ENCODE assay signal across 22 mouse cellular contexts in the genomic region with DNA sequence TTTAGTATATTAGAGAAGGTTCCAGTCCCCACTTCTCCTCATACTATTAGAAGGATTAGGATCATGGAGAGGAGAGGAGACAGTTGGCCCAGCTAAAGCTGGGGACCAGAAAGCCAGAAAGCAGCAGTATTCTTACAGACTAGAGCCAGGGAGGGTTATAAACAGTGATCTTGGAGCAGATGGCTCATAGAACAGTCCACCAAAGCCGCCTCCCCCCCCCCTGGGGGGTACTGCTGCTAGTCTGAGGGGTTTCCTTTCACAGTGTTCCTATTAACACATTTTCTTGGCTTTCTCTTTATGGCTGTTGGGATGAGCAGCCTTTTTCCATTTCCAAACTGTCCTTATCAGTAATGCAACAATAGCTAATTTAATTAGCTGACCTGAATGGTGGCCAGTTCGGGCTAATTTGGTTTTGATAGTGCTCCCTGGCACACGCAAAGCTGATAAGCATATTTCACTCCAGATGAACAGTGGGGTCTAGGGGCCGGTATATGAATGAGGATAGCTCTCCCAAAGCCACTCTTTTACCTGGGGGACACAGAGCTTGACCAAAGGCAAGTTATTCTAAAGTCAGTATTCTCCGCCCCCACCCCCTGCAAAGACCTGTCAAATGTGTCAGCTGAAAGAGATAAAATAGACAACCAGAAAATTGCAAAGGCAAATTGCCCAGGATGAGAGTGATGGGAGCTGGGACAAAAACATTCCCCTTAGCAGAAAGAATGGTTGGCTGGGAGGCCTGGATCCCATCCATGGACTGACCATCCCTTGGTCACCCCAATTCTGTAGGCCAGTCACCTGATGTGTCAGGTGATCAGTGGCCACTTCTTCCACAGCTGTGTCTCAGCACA.
DNase-seq lines count a peak whose midpoint lies in the region; ATAC-seq lines count a peak whose summit lies in the region.
"Had no signal": no experiment of that assay in that cellular context is flagged by ENCODE, and none has a peak within 500 bp of the region (broad histone marks: within the 10 kb centered on the region; RNA-seq: fewer than 3 reads in every experiment).

No protein-coding gene starts in this region.

- H3K9ac ChIP-seq in kidney, embryonic 16.5 days (replicated peaks; ENCODE audit: low read length), result no peak overlapping the region
- H3K9ac ChIP-seq in neural tube, embryonic 13.5 days, result no peak overlapping the region
- no peak overlapping the region for H3K9ac ChIP-seq in liver, embryonic 11.5 days (ENCODE audit: low read depth, low read length)
- H3K9ac ChIP-seq: intestine, embryonic 15.5 days; kidney, embryonic 15.5 days; liver, postnatal 0 days; neural tube, embryonic 12.5 days had no signal

- H3K4me1 ChIP-seq in kidney, embryonic 16.5 days (ENCODE audit: insufficient read depth, low read length), result no peaks in the 10 kb centered on the region
- peaks cover 17% of the 10 kb centered on the region for H3K4me1 ChIP-seq in neural tube, embryonic 13.5 days (replicated peaks)
- H3K4me1 ChIP-seq in liver, embryonic 11.5 days (replicated peaks; ENCODE audit: control insufficient read depth, insufficient read depth, low read length), result no peaks in the 10 kb centered on the region
- H3K4me1 ChIP-seq: intestine, embryonic 15.5 days; kidney, embryonic 15.5 days had no signal

- 71% methylated on average over 5 of the region's 5 CpGs for WGBS in kidney, embryonic 16.5 days
- WGBS in neural tube, embryonic 13.5 days, result 51% methylated on average over 5 of the region's 5 CpGs
- WGBS in liver, embryonic 11.5 days, result 63% methylated on average over 5 of the region's 5 CpGs

- no peaks in the 10 kb centered on the region for H3K9me3 ChIP-seq in kidney, embryonic 16.5 days (ENCODE audit: low read length)
- no peaks in the 10 kb centered on the region for H3K9me3 ChIP-seq in neural tube, embryonic 13.5 days
- H3K9me3 ChIP-seq in liver, embryonic 11.5 days (ENCODE audit: control insufficient read depth, low read length), result no peaks in the 10 kb centered on the region
- H3K9me3 ChIP-seq: intestine, embryonic 15.5 days; kidney, embryonic 15.5 days; neural tube, embryonic 12.5 days had no signal

- no peak for ATAC-seq in kidney, embryonic 16.5 days (ENCODE audit: low FRiP score, low TSS enrichment)
- ATAC-seq in neural tube, embryonic 13.5 days (ENCODE audit: low read depth), result no peak; the same call in 1 of the 2 replicates
- no peak for ATAC-seq in liver, embryonic 11.5 days (replicated peaks; ENCODE audit: low FRiP score)
- ATAC-seq: intestine, embryonic 15.5 days; liver, postnatal 0 days; Patski had no signal

- no peaks in the 10 kb centered on the region for H3K36me3 ChIP-seq in kidney, embryonic 16.5 days (ENCODE audit: insufficient read depth, low read length)
- no peaks in the 10 kb centered on the region for H3K36me3 ChIP-seq in neural tube, embryonic 13.5 days
- H3K36me3 ChIP-seq in liver, embryonic 11.5 days (ENCODE audit: control insufficient read depth, insufficient read depth, low read length), result no peaks in the 10 kb centered on the region
- H3K36me3 ChIP-seq: intestine, embryonic 15.5 days; kidney, embryonic 15.5 days; neural tube, embryonic 12.5 days had no signal

- peak; percentile 12 for DNase-seq in adrenal gland, adult 2 months
- no peak for DNase-seq in adrenal gland, adult 8-10 months
- DNase-seq in kidney, postnatal 10 days, result peak; percentile 56
- DNase-seq in neural tube, embryonic 10.5 days (ENCODE audit: extremely low spot score, low spot score), result no peak
- DNase-seq in spleen, adult 12 weeks (ENCODE audit: low spot score), result no peak
- DNase-seq in liver, embryonic 11.5 days (ENCODE audit: low spot score), result no peak
- DNase-seq: adrenal gland, postnatal 14 days; cerebellum, adult 18-20 months; gastrocnemius, postnatal 14 days; heart, adult 18-20 months; heart, postnatal 36 days; liver; liver, postnatal 0 days; lung, postnatal 10 days; right cerebral cortex, adult 18-20 months; thymus, postnatal 36 days had no signal

- H3K4me2 ChIP-seq in kidney, embryonic 16.5 days (replicated peaks; ENCODE audit: low read depth, low read length), result no peak overlapping the region
- no peak overlapping the region for H3K4me2 ChIP-seq in neural tube, embryonic 13.5 days
- no peak overlapping the region for H3K4me2 ChIP-seq in liver, embryonic 11.5 days
- H3K4me2 ChIP-seq: intestine, embryonic 15.5 days; kidney, embryonic 15.5 days; neural tube, embryonic 12.5 days had no signal

- no peak overlapping the region for H3K4me3 ChIP-seq in kidney, embryonic 16.5 days (ENCODE audit: low read length)
- H3K4me3 ChIP-seq in neural tube, embryonic 13.5 days, result no peak overlapping the region
- H3K4me3 ChIP-seq in liver, embryonic 11.5 days (ENCODE audit: low read depth, low read length), result no peak overlapping the region
- H3K4me3 ChIP-seq: intestine, embryonic 15.5 days; kidney, embryonic 15.5 days; neural tube, embryonic 12.5 days had no signal

- H3K27me3 ChIP-seq in kidney, embryonic 16.5 days (ENCODE audit: insufficient read depth, low read length), result no peaks in the 10 kb centered on the region
- H3K27me3 ChIP-seq in neural tube, embryonic 13.5 days, result no peaks in the 10 kb centered on the region
- no peaks in the 10 kb centered on the region for H3K27me3 ChIP-seq in liver, embryonic 11.5 days (replicated peaks; ENCODE audit: control insufficient read depth, insufficient read depth, low read length)
- H3K27me3 ChIP-seq: intestine, embryonic 15.5 days; kidney, embryonic 15.5 days; neural tube, embryonic 12.5 days; Patski had no signal

- H3K27ac ChIP-seq in kidney, embryonic 16.5 days (ENCODE audit: low read length), result no peak overlapping the region
- 0 out of 2 replicates have a peak overlapping the region, but pooled peaks have one; percentile 23 for H3K27ac ChIP-seq in neural tube, embryonic 13.5 days (replicated peaks)
- H3K27ac ChIP-seq in liver, embryonic 11.5 days (ENCODE audit: low read depth, low read length), result no peak overlapping the region
- H3K27ac ChIP-seq: intestine, embryonic 15.5 days; kidney, embryonic 15.5 days; neural tube, embryonic 12.5 days had no signal

Comparison
In these comparisons a context has a peak if more than half of its experiments do, and no peak if none do; other contexts are left out.
1. DNase-seq: peak in adrenal gland, adult 2 months (single experiment) and kidney, postnatal 10 days (single experiment); none in adrenal gland, adult 8-10 months (single experiment), neural tube, embryonic 10.5 days (single experiment), spleen, adult 12 weeks (single experiment) and liver, embryonic 11.5 days (single experiment).